Mouse (Mus musculus) heart, embryonic 11.5 days (tissue): Measurements from ENCODE around the gene H1fnt. TPM values are rescaled to one million over a fixed set of nuclear protein-coding genes. Genes with fewer than 3 reads are reported as not detected.

Experiments used
- ATAC-seq: fragments of 200-750 bp; cut with Nextera tagmentation; replicated peaks from 2 replicates; pipeline ENCODE4 v1.8.0; 2017; ENCODE audit warnings: moderate library complexity; ENCODE audit not compliant: insufficient number of reproducible peaks, low FRiP score, low TSS enrichment
- H3K27ac ChIP-seq: fragments of 300-500 bp; sonication (generic); 2 replicates; pipeline ENCODE4 v1.5.1; 2014; ENCODE audit warnings: mild to moderate bottlenecking, low read depth, low read length
- H3K27me3 ChIP-seq: fragments of 300-500 bp; sonication (generic); 2 replicates; pipeline ENCODE4 v1.6.1; 2014; ENCODE audit warnings: mild to moderate bottlenecking, low read length, mixed read lengths; ENCODE audit not compliant: control insufficient read depth, insufficient read depth
- H3K36me3 ChIP-seq: fragments of 300-500 bp; sonication (generic); 2 replicates; pipeline ENCODE4 v1.6.1; 2014; ENCODE audit warnings: mild to moderate bottlenecking, low read length, moderate library complexity, mixed read lengths; ENCODE audit not compliant: control insufficient read depth, insufficient read depth
- H3K4me1 ChIP-seq: fragments of 300-500 bp; sonication (generic); 2 replicates; pipeline ENCODE4 v1.6.1; 2014; ENCODE audit warnings: low read length; ENCODE audit not compliant: control insufficient read depth, insufficient read depth
- H3K4me2 ChIP-seq: fragments of 300-500 bp; sonication (generic); 2 replicates; pipeline ENCODE4 v1.6.1; 2014; ENCODE audit warnings: mild to moderate bottlenecking, moderate library complexity
- H3K4me3 ChIP-seq: fragments of 300-500 bp; sonication (generic); 2 replicates; pipeline ENCODE4 v1.5.1; 2014; ENCODE audit warnings: low read depth, low read length
- H3K9ac ChIP-seq: fragments of 300-500 bp; sonication (generic); 2 replicates; pipeline ENCODE4 v1.6.1; 2014; ENCODE audit warnings: mild to moderate bottlenecking, low read depth, low read length, moderate library complexity
- H3K9me3 ChIP-seq: fragments of 300-500 bp; sonication (generic); replicated peaks from 2 replicates; pipeline ENCODE4 v1.6.1; 2016; ENCODE audit warnings: low read length; ENCODE audit not compliant: control insufficient read depth
- WGBS: fragments of 180-500 bp; shearing (Covaris S2); extraction: QIAGEN DNeasy Blood & Tissue Kit; methylation state at CpG from one replicate; pipeline ENCODE4 v1.1.7; 2014; ENCODE audit not compliant: insufficient replicate concordance; 5-methylcytosine and 5-hydroxymethylcytosine counted together
- polyA plus RNA-seq: library from polyadenylated mRNA; unstranded; fragments of >200 nt; fragmentation: Nextera tagmentation; extraction: Ambion mirVana; gene quantifications from 2 replicates; pipeline ENCODE4 v1.2.1, GENCODE M21; 2014

The H1fnt gene
- polyA plus RNA-seq, 1 experiment from 2014 or later: not detected

DNA sequence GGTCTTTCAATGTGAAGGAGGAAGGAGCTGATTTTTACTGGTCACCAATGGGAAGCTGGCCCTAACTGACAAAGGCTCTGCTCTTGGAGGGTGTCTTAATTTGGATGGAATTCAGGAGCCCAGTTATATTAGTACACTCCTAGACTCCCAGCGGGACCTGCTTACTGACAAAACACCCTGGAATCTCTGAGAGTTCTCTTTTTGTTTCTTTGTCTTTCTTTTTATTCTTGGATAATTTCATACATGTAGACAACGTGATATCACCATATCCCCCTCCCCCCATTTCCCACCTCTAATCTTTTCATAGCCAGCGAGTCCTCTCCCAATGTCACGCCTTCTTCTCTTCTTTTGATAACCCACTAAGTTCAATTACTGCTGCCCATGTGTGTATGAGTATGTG lies 22.7 kb downstream of the H1fnt start, which contains the start of gene Olfr286:
Olfr286 (minus strand) TSS at position 101 of the 400 bp plus-strand sequence.
- no peak for ATAC-seq
- Histone ChIP-seq H3K9ac (no peak within 1 kb of the TSS), H3K4me1 (no peaks in the 10 kb centered on the region), H3K27me3 (no peaks in the 10 kb centered on the region), H3K27ac (no peak within 1 kb of the TSS), H3K9me3 (no peaks in the 10 kb centered on the region), H3K4me3 (no peak within 1 kb of the TSS), H3K4me2 (no peak within 1 kb of the TSS), H3K36me3 (no peaks in the 10 kb centered on the region)
- 80% methylated on average over 4 of the region's 4 CpGs for WGBS

DNA sequence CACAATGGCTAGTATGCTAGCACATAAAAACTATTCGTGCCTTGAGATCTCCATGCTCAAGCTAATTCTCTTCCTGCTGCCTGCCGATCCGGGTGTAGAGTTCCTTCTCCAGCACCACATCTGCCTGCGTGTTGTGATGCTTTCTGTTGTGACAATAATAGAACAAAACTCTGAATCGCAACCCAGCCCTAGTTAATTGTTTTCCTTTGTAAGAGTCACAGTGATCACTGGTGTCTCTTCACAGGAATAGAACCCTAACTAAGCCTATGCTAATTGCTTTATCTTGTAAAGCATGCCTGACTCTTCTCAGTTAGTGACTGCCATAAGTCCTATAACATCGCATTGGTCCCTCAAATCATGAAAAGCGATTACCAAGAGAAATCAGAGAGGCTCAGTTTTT lies 31.0 kb downstream of the H1fnt start:
- Histone ChIP-seq H3K27ac (no peak overlapping the region), H3K4me1 (no peaks in the 10 kb centered on the region), H3K4me2 (no peak overlapping the region), H3K36me3 (no peaks in the 10 kb centered on the region), H3K9me3 (no peaks in the 10 kb centered on the region), H3K9ac (no peak overlapping the region), H3K27me3 (no peaks in the 10 kb centered on the region; the same call in 1 of the 2 replicates), H3K4me3 (no peak overlapping the region)
- 64% methylated on average over 7 of the region's 7 CpGs for WGBS
- no peak for ATAC-seq

- Histone ChIP-seq H3K36me3 (no peaks in the 10 kb centered on the region), H3K9ac (no peak overlapping the region), H3K9me3 (no peaks in the 10 kb centered on the region), H3K4me3 (no peak overlapping the region), H3K4me2 (no peak overlapping the region), H3K4me1 (no peaks in the 10 kb centered on the region), H3K27ac (no peak overlapping the region), H3K27me3 (no peaks in the 10 kb centered on the region; the same call in 1 of the 2 replicates)
- 40% methylated on average over 16 of the region's 16 CpGs for WGBS
- no peak; the same call in 1 of the 2 replicates for ATAC-seq
These were observed 31.5 kb downstream of the H1fnt start for GRCm38 (mm10) chr15:98225610-98226009.

GRCm38 (mm10) chr15:98222377-98222776 lies 34.7 kb downstream of the H1fnt start:
- no peak overlapping the region for H3K4me2 ChIP-seq
- H3K4me1 ChIP-seq: no peaks in the 10 kb centered on the region
- no peak overlapping the region for H3K4me3 ChIP-seq
- no peaks in the 10 kb centered on the region for H3K9me3 ChIP-seq
- no peaks in the 10 kb centered on the region; the same call in 1 of the 2 replicates for H3K27me3 ChIP-seq
- H3K36me3 ChIP-seq: no peaks in the 10 kb centered on the region
- no peak overlapping the region for H3K9ac ChIP-seq
- ATAC-seq: no peak
- no peak overlapping the region for H3K27ac ChIP-seq

DNA sequence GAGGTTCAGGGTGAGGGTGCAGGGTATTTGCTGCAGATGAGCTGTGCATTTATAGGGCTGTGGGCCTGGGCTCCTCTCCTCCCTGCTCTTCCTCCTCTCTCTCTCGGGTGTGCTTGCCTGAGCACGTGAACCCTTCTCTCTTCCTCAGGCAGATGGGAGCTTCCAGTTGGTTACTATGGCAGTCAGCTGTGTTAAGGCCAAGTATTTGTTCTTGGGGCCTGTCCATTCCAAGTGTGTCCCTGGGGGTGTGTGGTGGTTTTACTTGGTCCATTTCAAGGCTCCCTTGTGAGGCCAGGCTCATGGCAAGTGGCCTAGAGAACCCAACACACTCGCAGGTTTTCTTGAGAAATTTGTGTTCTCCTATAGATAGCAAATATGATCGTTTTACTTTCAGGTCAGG lies 36.2 kb downstream of the H1fnt start, which contains the start of the genes Gm44579 and Olfr287:
Gm44579 (minus strand) TSS at position 101 of the 400 bp plus-strand sequence.
Olfr287 (minus strand) TSS at position 180 of the 400 bp plus-strand sequence.
- no peak for ATAC-seq
- Histone ChIP-seq H3K9me3 (no peaks in the 10 kb centered on the region), H3K27ac (no peak within 1 kb of the TSS), H3K27me3 (no peaks in the 10 kb centered on the region; the same call in 1 of the 2 replicates), H3K36me3 (no peaks in the 10 kb centered on the region), H3K4me1 (no peaks in the 10 kb centered on the region), H3K4me2 (no peak within 1 kb of the TSS), H3K4me3 (no peak within 1 kb of the TSS), H3K9ac (no peak within 1 kb of the TSS)
- WGBS: 76% methylated on average over 4 of the region's 4 CpGs

- Histone ChIP-seq H3K4me1 (no peaks in the 10 kb centered on the region), H3K27me3 (no peaks in the 10 kb centered on the region), H3K9ac (no peak overlapping the region), H3K36me3 (no peaks in the 10 kb centered on the region), H3K4me2 (no peak overlapping the region), H3K27ac (no peak overlapping the region), H3K9me3 (no peaks in the 10 kb centered on the region), H3K4me3 (no peak overlapping the region)
- ATAC-seq: no peak
- 60% methylated on average over 5 of the region's 5 CpGs for WGBS
These were observed 43.0 kb downstream of the H1fnt start for GRCm38 (mm10) chr15:98214130-98214529.

DNA sequence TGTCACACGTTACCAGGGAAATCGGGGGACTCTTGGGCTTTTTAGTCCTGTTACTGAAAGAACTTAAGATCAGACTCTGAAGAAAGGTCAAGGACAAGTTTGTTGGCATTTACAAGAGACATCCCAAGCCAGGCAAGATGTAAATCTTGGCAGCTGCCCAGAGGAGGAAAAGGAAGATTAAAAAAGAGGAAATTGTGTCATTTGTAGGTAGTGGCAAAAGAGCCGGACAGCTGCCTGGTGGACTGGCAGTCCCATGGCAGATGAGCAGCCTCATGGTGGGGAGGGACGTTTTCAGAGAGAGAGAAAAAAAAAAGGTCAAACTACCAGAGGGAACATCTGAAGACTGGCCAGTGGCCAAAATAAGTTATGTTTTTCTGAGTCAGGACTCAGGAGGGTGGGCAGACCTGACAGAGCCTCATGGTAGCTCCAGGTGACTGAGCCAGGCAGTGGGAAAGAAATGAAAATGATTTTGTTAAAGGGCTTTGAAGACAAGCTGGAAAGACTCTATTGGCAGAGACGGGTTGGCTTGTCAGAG lies 43.7 kb downstream of the H1fnt start:
- WGBS: 67% methylated on average over 5 of the region's 5 CpGs
- no peaks in the 10 kb centered on the region for H3K4me1 ChIP-seq
- no peak overlapping the region for H3K4me2 ChIP-seq
- no peak overlapping the region for H3K4me3 ChIP-seq
- H3K36me3 ChIP-seq: no peaks in the 10 kb centered on the region
- no peaks in the 10 kb centered on the region for H3K27me3 ChIP-seq
- ATAC-seq: no peak
- H3K9me3 ChIP-seq: no peaks in the 10 kb centered on the region
- H3K9ac ChIP-seq: no peak overlapping the region
- H3K27ac ChIP-seq: no peak overlapping the region

GRCm38 (mm10) chr15:98209676-98210075 lies 47.4 kb downstream of the H1fnt start:
- no peaks in the 10 kb centered on the region for H3K36me3 ChIP-seq
- H3K9me3 ChIP-seq: no peaks in the 10 kb centered on the region
- H3K4me1 ChIP-seq: no peaks in the 10 kb centered on the region
- 75% methylated on average over 7 of the region's 7 CpGs for whole genome bisulfite sequencing
- no peak for ATAC-seq
- no peak overlapping the region for H3K27ac ChIP-seq
- no peak overlapping the region for H3K9ac ChIP-seq
- H3K4me2 ChIP-seq: no peak overlapping the region
- no peak overlapping the region for H3K4me3 ChIP-seq
- H3K27me3 ChIP-seq: no peaks in the 10 kb centered on the region
